Mouse (Mus musculus): Measurements from ENCODE around the gene Plrg1.

The Plrg1 gene

DNA sequence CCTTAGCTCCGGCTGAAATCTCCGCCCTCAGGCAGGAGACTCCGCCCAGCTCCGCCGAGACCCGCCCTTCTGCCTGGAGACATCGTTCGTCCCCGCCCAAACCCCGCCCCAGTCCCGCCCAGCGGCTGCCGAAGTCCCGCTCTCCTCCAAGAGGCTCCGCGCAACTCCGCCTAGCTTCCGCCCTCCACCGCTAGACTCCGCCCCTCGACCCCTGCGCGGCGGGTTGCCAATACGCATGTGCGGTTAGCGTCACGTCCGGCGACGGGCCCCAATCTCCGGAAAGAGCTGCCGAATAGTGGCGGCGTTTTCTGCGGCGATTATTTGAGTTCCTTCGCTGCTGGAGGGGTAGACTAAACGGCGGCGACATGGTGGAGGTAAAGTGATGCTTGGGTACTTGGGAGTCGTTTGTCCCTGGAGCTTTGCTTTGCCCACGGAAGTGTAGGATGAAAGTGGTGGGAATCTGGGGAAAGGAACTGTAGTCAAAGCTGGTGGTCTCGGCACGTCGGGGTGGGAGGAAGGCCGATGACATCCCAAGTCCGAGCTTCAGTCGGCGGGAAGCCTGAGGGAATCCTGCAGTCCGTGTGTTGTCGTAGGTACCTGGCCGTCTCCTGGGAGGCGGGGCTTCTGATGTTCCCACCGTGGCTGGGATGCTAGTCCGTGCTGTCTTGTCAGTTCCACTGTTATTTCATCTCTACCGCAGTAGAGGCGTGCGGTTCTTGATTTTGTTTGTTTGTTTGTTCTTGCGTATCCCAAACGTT is at the start of gene Plrg1:
Gene Plrg1 (plus strand): TSS at position 242 of the 758 bp plus-strand sequence.
- peak; percentile 97 for DNase-seq (ENCODE audit: low read depth)

DNA sequence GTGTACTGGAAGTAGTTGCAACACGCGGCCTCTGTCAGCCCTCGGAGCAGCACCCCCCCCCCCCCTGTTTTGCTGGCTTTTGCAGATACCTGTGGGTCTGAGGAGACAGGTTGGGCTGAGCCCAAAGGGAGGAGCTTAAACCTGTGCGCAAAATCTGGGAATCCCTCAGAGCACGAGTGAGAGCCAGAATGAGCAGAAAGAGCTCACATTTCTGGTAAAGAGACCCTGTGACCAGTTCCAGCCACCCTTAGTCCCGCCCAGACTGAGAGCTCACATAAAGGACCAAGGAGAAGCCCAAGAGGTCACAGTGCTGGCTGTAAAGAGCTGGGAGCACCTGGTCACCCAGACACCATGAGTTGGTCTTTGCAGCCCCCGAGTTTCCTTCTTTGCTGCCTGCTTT is 47.8 kb upstream of the Plrg1 start, which contains the start of gene Fgg:
Gene Fgg (plus strand): TSS at position 168 of the 400 bp plus-strand sequence.
- DNase-seq (ENCODE audit: low read depth) = no peak

DNA sequence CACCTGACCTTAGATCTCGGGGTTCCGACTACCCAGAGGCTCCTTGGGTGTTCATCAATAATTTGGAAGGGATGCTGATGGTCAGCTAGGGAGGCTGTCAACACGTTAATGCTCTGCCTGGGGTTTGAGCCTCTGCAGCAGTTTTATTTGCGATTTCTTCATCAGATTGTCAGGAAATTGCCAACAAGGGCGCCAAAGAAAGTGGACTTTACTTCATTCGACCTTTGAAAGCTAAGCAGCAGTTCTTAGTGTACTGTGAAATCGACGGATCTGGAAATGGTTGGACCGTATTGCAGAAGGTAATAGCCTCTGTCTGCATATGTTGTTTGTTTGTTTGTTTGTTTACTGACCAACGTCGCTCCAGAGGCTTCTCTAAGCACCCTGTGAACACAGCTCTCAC is 45.0 kb upstream of the Plrg1 start:
- no peak for DNase-seq (ENCODE audit: low read depth)

DNA sequence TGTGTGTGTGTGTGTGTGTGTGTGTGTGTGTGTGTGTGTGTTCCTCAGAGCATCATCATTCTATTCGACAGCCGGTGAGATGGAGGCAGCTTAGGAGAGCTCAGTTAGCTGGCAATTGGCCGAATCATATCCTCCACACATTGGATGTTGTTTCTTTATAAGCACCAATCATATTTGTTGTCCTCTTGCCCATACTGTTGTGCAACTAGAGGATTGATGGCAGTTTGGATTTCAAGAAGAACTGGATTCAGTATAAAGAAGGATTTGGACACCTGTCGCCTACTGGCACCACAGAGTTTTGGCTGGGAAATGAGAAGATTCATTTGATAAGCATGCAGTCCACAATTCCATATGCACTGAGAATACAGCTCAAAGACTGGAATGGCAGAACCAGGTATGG is 44.2 kb upstream of the Plrg1 start:
- DNase-seq (ENCODE audit: low read depth) = no peak

DNA sequence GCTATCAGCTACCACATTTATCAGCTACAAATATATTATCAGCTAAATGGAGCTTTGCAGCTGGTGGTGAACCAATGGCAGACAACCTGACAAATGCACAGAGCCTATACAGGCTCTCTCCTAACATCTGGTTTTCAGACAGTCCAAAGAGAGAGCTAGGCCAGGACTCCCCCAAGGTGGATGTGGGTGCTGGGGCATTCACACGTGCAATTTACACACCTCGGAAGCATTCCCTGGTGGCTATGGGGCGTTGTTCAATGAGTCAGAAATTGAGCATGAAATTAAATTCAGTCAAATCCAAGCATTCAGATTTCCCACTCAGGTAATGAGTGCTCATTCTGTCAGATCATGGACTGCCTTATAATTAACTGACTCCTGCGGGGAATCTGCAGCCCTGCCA is 43.8 kb upstream of the Plrg1 start:
- no peak for DNase-seq (ENCODE audit: low read depth)

DNA sequence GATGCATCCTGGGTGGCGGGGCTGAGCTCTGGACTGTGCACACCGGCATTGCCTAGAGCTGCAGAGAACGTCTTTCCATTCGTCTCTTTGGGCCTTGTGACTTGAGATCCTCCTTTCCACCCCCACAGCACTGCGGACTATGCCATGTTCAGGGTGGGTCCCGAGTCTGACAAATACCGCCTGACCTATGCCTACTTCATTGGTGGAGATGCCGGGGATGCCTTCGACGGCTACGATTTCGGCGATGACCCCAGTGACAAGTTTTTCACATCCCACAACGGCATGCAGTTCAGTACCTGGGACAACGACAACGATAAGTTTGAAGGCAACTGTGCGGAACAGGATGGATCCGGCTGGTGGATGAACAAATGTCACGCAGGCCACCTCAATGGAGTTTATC is 42.7 kb upstream of the Plrg1 start:
- no peak for DNase-seq (ENCODE audit: low read depth)

DNA sequence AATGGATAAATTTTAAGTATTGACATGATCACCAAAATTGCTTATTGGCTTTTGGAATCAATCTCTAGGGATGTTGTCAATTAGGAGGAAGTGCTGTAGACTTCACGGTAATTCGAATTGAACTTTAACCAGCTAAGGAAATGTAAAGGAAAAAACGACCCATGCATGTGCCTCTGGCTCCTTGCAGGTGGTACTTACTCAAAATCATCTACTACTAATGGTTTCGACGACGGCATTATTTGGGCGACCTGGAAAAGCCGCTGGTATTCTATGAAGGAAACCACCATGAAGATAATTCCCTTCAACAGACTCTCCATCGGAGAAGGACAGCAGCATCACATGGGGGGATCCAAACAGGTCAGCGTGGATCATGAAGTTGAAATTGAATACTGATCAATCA is 41.4 kb upstream of the Plrg1 start:
- DNase-seq (ENCODE audit: low read depth) = no peak

DNA sequence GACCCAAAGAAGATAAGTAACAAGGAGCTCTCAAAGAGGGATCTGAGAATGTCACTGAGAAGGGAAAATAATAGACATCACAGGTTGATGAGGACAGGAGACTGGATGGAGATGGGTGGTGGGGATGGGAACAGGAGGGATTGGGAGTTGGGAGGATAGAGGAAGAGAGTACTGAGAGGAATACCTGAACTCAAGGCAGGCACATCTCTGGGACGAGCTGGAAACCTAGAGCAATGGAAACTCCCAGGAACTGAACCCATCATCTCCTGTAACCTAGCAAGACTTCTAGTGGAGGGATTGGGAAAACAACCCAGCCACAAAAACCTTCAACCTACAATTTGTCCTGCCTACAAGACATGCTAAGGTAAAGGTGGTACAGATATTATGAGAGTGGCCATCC is 39.1 kb upstream of the Plrg1 start:
- no peak for DNase-seq (ENCODE audit: low read depth)

DNA sequence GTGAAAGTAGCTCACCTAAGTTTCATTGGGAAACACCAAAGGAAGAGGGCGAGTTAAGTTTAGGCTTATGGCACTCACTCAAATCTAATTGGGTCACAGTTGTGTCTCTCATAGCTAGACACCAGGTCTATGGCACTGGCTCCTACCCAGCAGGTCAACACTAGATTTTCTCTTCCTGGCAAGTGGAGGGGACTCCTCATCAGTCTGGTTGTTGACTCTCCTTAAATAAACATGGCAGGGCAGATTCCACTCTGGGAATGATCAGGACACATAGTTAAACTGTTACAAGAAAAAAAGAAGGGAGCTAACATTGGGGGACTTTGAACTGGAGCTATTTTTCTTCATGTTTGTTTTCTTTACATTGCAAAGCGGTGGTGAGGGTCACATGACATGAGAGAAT is 34.9 kb upstream of the Plrg1 start:
- no peak for DNase-seq (ENCODE audit: low read depth)

DNA sequence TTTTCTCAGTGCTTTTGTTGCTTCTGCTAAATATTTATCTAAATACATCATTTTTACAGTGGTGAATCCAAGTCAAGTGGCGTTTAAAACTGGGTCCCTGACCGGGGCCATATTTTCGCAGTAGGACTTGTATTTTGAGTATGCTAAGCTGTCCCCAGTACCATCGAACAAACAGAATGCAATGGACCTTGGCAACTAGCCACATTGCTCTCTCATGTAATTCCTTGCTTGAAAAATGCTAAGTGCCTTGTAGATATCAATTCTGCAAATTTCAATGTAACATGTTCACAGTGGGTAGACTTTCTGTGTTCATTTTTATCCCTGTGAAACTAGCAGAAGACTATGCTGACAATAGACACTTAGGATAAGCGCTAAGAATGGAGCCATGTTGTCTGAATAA is 34.1 kb upstream of the Plrg1 start:
- no peak for DNase-seq (ENCODE audit: low read depth)

DNA sequence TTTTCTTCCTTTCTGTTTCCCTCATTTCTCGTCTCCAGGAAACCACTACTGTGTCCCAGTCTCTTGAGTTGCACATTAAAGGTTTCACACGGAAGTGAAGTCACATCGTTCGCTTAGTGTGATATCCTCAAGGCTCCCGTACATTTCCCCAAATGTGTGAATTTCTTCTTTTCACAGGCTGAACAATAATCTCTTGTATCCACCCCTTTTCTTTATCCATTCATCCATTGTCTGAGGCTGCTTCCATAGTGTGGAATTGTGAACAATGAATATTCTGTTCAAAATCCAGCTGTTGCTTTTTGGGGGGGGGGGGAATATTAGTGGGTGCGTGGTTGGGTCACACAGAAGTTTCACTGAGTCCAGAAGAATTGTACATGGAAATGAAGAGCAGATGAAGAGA is 30.3 kb upstream of the Plrg1 start:
- no peak for DNase-seq (ENCODE audit: low read depth)

DNA sequence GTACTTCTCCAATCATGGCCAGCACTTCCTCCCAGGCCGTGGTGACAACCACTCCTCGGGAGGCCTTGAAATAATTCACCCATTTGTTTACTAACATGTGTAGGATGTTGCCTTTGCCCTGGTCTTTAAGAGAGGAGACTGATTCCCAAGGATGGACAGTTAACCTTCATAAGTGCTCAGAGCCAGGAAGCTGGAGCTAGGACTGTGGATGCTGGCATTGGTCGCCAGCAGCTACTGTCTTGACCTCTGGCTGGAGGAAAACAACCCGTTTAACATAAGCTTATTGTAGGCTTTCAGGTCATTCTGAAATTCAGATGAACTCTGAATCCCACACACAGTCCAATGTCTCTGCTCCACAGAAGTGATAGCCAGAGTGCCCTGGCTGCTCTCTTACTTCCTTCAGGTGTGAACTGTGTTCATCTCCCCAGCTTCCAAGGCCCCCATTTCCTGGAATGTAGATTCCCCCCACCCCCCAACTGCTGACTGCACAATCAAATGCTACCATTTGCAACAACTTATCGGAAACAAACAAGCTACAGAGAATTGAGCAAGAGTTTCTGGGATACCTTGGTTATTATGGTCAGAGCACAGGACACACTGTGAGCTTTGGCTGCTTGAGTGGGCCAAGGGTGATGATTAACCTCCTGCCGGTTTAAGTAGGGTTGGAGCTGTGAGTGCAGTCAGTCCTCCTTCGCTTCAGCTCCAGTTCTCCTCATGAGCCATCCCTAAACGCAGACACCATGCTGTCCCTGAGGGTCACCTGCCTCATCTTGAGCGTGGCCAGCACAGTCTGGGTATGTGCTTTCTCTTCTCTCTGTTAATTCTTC is 29.6 kb upstream of the Plrg1 start, which contains the start of gene Fga:
Gene Fga (plus strand): TSS at position 602 of the 827 bp plus-strand sequence.
- DNase-seq (ENCODE audit: low read depth) = no peak

DNA sequence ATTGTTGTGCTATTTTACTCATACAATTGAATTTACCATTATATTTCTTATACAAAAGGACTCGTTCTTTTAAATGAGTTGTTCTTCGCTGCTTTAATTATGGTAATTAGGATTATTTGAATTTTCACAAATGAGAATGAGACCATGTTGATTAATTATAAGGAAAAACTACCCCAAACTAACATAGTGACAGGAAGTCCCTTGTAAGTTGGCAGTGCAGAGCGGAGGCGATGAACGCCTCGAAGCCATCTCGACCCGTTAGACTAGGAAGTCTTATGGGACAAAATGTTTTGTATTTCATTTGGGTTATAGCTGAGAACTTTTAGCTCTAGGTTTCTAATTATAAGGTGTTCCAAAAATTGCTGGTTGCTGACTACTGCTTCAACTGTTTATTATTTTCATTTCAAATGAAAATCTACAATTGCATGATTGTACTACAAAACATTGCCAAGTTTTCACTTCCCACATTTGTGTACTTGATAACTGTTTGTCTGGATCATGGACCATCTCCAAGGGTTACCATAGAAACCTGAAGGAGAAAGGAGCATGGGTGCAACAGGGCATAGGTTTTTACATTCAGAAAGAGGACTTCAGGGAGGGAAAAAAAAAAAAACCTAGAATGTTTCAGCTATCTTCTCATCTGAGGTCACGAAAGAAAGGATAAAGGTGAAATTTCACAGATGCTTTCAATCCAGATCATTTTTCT is 27.6 kb upstream of the Plrg1 start:
- DNase-seq (ENCODE audit: low read depth) = no peak

DNA sequence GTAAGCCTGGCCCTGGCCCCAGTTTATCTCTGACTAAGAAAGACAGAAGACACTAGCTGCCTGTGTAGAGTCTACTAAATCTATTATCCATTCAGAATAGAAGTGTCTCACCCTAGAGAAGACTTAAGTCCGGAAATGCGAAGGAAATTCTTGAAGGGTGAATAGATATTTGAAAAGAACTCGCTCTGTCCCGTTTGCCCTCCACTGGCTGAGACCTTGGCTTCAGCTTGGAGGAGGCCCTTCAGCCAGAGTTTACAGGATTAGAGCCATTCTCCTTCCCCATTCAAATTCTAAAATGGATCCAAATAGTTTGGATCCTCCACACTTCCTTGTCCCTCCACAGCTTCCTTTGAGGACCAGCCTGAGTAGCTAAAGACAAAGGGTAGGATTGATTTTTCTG is 25.0 kb upstream of the Plrg1 start:
- DNase-seq (ENCODE audit: low read depth) = no peak

DNA sequence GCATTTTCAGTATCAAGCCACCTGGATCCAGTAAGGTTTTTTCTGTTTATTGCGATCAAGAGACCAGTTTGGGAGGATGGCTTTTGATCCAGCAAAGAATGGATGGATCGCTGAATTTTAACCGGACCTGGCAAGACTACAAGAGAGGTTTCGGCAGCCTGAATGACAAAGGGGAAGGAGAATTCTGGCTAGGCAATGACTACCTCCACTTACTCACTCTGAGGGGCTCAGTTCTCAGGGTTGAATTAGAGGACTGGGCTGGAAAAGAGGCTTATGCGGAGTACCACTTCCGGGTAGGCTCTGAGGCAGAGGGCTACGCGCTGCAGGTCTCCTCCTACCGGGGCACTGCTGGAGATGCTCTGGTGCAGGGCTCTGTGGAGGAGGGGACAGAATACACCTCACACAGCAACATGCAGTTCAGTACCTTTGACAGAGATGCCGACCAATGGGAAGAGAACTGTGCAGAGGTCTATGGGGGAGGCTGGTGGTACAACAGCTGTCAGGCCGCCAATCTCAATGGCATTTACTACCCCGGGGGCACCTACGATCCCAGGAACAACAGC is 22.5 kb upstream of the Plrg1 start:
- no peak for DNase-seq (ENCODE audit: low read depth)

DNA sequence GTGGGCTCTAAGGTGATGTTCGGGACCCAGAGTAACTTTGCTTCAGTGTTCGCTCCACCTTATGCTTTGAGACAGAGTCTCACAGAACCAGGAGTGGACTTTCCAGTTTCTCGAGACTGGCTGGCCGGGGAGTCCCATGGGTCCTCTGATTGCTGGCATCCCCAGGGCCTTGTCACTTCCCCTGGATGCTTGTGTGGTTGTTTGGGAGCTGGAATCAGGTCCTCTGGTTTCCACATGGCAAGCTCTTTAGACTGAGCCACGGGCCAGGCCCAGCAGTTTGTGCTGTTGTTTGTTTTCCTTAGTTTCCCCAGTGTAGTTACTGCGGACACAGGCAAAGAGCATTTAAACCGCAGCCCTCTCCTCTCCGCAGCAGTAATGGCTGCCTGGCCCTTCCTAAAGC is 21.5 kb upstream of the Plrg1 start:
- DNase-seq (ENCODE audit: low read depth) = no peak

DNA sequence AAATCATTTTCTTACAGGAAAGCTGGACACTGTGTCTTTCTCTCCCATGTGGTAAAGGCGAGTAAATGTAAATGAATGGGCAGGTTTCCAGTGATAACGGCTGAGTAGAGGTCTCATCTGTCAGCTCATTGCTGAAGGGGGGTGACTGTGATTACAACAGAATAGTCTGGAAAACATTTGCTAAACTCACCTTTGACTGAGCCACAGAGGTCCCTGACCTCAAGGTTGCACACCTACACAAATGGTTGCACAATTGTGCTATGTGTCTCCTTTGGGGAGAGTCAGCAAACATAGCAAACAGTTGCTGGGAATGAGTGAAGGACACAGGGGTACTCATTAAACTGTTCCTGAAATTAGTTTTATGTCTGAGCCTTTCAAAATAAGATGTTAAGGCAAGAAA is 16.5 kb upstream of the Plrg1 start:
- no peak for DNase-seq (ENCODE audit: low read depth)

DNA sequence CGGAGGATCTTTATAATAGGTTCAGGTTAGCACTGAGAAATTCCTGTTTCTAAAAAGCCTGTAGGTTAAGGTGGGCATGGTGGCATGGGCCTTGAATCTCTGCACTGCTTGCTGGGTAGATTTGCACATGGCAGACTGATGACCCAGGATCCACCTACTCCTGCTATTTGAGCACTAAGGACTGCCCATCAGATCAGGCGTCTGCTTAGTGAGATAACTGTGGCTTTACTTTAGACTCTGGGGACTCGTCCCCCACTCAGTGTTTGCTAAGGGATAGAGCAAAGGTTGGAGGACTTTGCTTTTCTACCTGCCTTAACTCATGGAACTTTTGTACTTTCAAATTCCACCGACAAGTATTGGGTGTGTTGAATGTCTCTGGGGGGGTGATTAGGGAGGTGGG is 15.7 kb upstream of the Plrg1 start:
- DNase-seq (ENCODE audit: low read depth) = no peak

DNA sequence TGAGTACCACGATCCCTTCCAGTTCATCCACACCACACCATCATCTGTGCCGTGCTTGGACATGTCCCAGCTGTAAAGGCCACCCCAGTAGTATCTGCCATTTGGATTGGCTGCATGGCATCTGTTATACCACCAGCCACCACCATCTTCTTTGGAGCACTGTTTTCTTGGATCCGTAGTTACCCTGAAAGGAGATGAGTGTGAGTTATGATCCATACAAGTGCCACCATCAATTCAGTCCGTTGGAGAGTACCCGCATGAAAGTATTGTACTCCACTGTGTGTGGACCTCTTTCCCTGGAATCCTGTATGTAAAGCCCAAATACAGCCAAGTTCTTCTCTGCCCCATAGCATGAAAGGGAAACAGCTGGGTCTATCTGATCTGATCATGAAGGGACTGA is 12.9 kb upstream of the Plrg1 start:
- no peak for DNase-seq (ENCODE audit: low read depth)

DNA sequence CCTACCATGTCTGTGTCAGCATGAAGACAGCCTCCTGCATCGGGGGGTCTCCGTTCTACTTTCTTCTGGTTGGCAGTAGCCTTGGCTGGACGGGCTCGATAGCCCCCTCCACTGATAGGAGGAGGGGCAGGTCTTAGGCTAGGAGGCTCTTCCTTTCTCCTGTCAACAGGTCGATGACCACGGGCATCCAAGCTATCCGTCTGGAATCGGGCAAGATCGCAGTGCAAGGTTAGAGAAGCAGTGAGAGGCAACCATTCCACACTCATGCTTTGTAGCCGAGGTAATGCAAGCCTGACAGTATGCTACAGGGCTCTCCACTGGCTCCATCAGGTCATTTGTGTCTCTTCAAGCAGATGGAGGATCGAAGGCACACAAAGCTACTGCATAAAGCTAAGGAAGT is 8.7 kb upstream of the Plrg1 start:
- no peak for DNase-seq (ENCODE audit: low read depth)

DNA sequence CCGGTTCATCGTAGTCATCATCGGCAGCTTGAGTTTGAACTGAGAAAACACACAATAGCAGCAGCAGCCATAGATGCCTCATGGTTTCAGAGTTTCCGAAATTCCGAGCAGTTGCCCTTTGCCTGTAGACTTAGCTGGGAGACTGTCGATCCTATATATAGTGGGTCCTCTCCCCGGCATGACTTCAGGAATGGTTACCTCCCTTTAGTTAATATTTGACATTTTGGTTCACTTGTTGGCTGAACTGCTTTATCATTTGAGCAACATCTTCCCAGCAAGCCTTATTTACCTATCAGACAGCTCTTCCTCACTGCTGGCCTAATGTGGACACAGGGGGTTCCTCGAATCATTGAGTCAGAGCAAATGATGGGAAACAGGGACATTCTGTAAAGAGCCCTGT is 5.6 kb upstream of the Plrg1 start, which contains the start of gene Fgb:
Gene Fgb (minus strand): TSS at position 184 of the 400 bp plus-strand sequence.
- DNase-seq (ENCODE audit: low read depth) = no peak

DNA sequence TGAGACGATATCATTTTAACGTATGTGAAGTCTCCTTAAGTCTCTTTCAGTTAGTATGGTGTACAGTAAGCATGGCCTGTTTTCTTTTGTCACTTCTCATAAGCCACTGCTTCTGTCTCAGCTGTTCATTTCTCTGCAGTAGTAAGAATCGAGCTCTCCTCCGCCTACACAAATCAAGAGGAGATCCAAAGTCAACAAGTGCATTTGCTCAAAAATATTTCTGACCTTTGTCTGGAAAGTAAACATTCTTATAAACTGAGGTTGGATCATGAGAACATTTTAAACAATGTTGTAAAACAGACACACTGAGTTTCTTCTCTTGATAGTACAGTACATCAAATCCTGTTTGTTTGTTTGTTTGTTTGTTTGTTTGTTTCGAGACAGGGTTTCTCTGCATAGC is 4.7 kb upstream of the Plrg1 start:
- DNase-seq (ENCODE audit: low read depth) = no peak
